Mouse (Mus musculus) spleen, adult 12 weeks (tissue): ENCODE results near the gene Ccdc181.

Source experiments
- DNase-seq: peaks from one replicate; pipeline ENCODE4 v3.0.0; 2022; ENCODE audit warnings: low spot score

The Ccdc181 gene

DNA sequence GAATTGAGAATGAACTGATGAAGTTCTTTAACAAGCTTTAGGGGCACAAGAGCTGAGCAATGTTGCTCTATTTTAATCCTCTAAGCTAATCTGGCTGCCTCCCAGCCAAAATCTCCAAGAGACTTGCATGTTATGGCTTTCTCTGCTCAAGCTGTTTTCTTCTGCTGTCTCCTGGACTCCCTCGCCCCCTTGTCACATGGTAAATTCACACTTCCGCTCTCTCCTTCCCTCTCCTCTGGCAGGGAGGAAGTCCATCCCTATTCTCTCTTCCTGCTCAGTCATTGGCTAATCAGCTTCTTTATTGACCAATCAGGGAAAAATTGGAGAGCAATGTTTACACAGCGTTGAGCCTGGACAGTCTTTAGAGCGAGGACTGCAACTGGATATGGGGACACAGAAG, 60.5 kb downstream of the Ccdc181 start:
- no peak for DNase-seq
